Mouse (Mus musculus) ES-E14 (cell line): ENCODE measurements around the gene Zfp697. TPM values are rescaled to one million over a fixed set of nuclear protein-coding genes. Genes with fewer than 3 reads are reported as not detected.
"Not testable (repeated sequence)": the region's sequence is repeated elsewhere in the genome, so short reads cannot be mapped to it uniquely, and the experiment has no call there.

Source experiments
- DNase-seq: peaks from one replicate; pipeline ENCODE4 v3.0.0-alpha.2; 2013; ENCODE audit warnings: low read depth, low spot score
- H3K27ac ChIP-seq: 2 replicates; pipeline ENCODE4 v1.5.1; 2012; ENCODE audit warnings: low read depth, mild to moderate bottlenecking, low read length, moderate library complexity, mixed read lengths; ENCODE audit not compliant: poor library complexity, insufficient read depth, severe bottlenecking
- H3K36me3 ChIP-seq: 2 replicates; pipeline ENCODE4 v1.6.1; 2012; ENCODE audit warnings: mild to moderate bottlenecking, low read length, moderate library complexity, mixed read lengths; ENCODE audit not compliant: control insufficient read depth, poor library complexity, insufficient read depth, severe bottlenecking
- H3K4me1 ChIP-seq, 2 experiments: fragments of 150-350 bp in 1 of 2; sonication (generic) in 1 of 2; 2 replicates each; pipeline ENCODE4 v1.6.1; 2012; ENCODE audit warnings: low read length in 2 of 2, mild to moderate bottlenecking in 1 of 2, mixed read lengths in 1 of 2; ENCODE audit not compliant: control insufficient read depth in 2 of 2, insufficient read depth in 2 of 2, poor library complexity in 1 of 2
- H3K4me3 ChIP-seq, 2 experiments: fragments of 150-350 bp in 1 of 2; sonication (generic) in 1 of 2; 2 replicates each; pipeline ENCODE4 v1.5.1; 2012; ENCODE audit warnings: low read length in 2 of 2, low read depth in 1 of 2, mild to moderate bottlenecking in 1 of 2, mixed read lengths in 1 of 2; ENCODE audit not compliant: insufficient read depth in 1 of 2, poor library complexity in 1 of 2, severe bottlenecking in 1 of 2
- H3K9ac ChIP-seq: 2 replicates; pipeline ENCODE4 v1.6.1; 2012; ENCODE audit warnings: low read depth, mild to moderate bottlenecking, low read length, mixed read lengths; ENCODE audit not compliant: poor library complexity, insufficient read depth, severe bottlenecking
- H3K9me3 ChIP-seq: fragments of 150-350 bp; sonication (generic); 2 replicates; pipeline ENCODE4 v1.6.1; 2012; ENCODE audit warnings: low read depth, mild to moderate bottlenecking, low read length; ENCODE audit not compliant: control insufficient read depth, insufficient read depth
- ZNF384 ChIP-seq: IDR thresholded peaks from 2 replicates; pipeline ENCODE4 v1.6.1; 2012; ENCODE audit warnings: low read depth, low read length, inconsistent platforms
- in situ Hi-C, 2 experiments: fragments of 600-800 bp; cut with MboI; formaldehyde crosslinking; loops; one replicate each; pipeline ENCODE4 v1.15.1; 2025; ENCODE audit warnings: low sequenced_read_pairs in 2 of 2, inconsistent platforms in 1 of 2; ENCODE audit not compliant: unreplicated experiment in 2 of 2
- total RNA-seq: library from RNA; depleted of rRNA; stranded (reverse); fragments of 300-350 nt; gene quantifications from 2 replicates; pipeline ENCODE4 v1.2.3, GENCODE M21; 2012

Zfp697 gene
- total RNA-seq, 1 experiment = 3.4 TPM

DNA sequence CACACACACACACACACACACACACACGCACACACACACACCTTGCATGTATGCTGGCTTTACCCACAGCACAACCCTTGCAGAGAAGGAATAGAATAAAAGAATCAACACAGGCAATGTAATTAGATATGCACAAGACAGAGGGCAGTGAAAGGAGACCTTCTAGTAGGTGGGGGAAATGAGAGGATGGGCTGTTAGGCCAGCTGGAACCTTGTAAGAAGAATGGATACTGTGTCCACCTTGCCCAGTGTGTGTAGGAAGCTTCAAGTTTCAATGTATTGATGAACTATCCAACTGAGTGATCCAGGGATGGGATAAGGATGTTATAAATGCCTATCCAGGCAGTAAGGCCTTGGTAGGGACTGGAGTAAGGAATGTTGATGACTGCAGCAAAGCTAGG lies 52.8 kb downstream of the Zfp697 start:
- no peaks in the 10 kb centered on the region for H3K9me3 ChIP-seq
- no peak overlapping the region for H3K9ac ChIP-seq
- H3K36me3 ChIP-seq = no peaks in the 10 kb centered on the region
- H3K4me3 ChIP-seq = no peak overlapping the region
- no peak for DNase-seq
- TF ChIP-seq ZNF384 = no peak
- no peak overlapping the region for H3K27ac ChIP-seq
- in situ Hi-C loops = no loop called here
- H3K4me1 ChIP-seq = peaks cover 0 to 2% of the 10 kb centered on the region in 2 experiments; a peak in 1 of 4 replicates

- H3K9ac ChIP-seq, DNase-seq, H3K4me1 ChIP-seq, H3K27ac ChIP-seq, H3K36me3 ChIP-seq, in situ Hi-C loops, H3K4me3 ChIP-seq, H3K9me3 ChIP-seq: not testable (repeated sequence)
Measured at GRCm38 (mm10) chr3:98442245-98442644, 60.0 kb downstream of the Zfp697 start.

GRCm38 (mm10) chr3:98443149-98443779 lies 61.0 kb downstream of the Zfp697 start:
- in situ Hi-C loops, DNase-seq: not testable (repeated sequence)

GRCm38 (mm10) chr3:98443924-98444323 lies 61.7 kb downstream of the Zfp697 start:
- H3K27ac ChIP-seq, H3K4me3 ChIP-seq, H3K36me3 ChIP-seq, H3K9ac ChIP-seq, DNase-seq, H3K9me3 ChIP-seq, H3K4me1 ChIP-seq, in situ Hi-C loops: not testable (repeated sequence)

More at GRCm38 (mm10) chr3:98443149-98443779, 61.0 kb downstream of the Zfp697 start:
- H3K9ac ChIP-seq, H3K4me1 ChIP-seq, H3K4me3 ChIP-seq, H3K36me3 ChIP-seq, H3K9me3 ChIP-seq, H3K27ac ChIP-seq: not testable (repeated sequence)

DNA sequence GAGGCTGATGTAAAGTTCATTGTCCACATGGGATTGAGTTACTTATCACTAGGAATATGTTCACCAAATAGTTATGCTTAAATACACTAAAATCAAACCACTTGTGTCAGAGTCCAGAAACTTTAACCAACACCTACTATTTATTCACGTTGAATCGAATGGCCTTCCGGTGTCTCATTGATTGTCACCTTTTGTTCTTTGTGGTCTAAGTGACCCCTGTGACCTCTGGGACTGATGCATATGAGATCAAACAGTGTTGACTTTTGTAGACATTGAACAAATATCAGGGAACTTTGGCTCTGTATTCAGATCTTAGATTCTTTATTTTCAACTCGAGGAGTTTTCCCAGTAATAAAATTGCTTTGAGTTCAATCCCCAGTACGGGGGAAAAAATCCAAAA lies 71.5 kb downstream of the Zfp697 start:
- DNase-seq, in situ Hi-C loops, H3K4me3 ChIP-seq: not testable (repeated sequence)

GRCm38 (mm10) chr3:98457026-98457425 lies 74.8 kb downstream of the Zfp697 start, which contains the start of gene Gm4450:
Gene Gm4450 (minus strand): TSS chr3:98457126.
- H3K4me3 ChIP-seq, H3K4me1 ChIP-seq: not testable (repeated sequence)

More for the DNA sequence above, 71.5 kb downstream of the Zfp697 start:
- H3K9me3 ChIP-seq, H3K36me3 ChIP-seq, H3K27ac ChIP-seq, H3K9ac ChIP-seq, H3K4me1 ChIP-seq: not testable (repeated sequence)

GRCm38 (mm10) chr3:98469323-98469722 lies 87.1 kb downstream of the Zfp697 start:
- H3K4me1 ChIP-seq, DNase-seq, H3K9me3 ChIP-seq, H3K27ac ChIP-seq, in situ Hi-C loops, H3K36me3 ChIP-seq, H3K9ac ChIP-seq, H3K4me3 ChIP-seq: not testable (repeated sequence)

More at GRCm38 (mm10) chr3:98457026-98457425, 74.8 kb downstream of the Zfp697 start, which contains the start of gene Gm4450:
- H3K9me3 ChIP-seq, in situ Hi-C loops, H3K36me3 ChIP-seq, H3K9ac ChIP-seq, H3K27ac ChIP-seq, DNase-seq: not testable (repeated sequence)

DNA sequence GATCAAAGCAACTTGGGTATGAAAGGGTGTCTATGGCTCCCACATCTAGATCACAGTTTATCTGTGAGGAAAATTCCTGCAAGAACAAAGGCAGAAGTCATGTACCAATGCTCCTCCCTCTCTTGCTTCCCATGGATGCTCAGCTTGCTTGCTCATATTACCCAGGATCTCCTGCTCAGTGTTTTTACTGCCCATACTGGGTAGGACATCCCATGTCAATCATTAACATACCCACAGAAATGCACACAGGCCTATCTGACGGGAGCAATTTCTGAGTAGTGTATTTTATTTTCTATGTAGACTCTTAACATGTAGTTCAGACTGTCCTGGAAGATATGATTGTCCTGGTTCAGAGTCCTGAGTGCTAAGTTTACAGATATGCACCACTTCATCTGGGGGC lies 88.8 kb downstream of the Zfp697 start:
- DNase-seq, H3K27ac ChIP-seq, H3K4me1 ChIP-seq, H3K4me3 ChIP-seq, H3K36me3 ChIP-seq, H3K9me3 ChIP-seq, in situ Hi-C loops, H3K9ac ChIP-seq: not testable (repeated sequence)
